Mouse (Mus musculus): ENCODE results near the gene Nsf.

The Nsf gene

DNA sequence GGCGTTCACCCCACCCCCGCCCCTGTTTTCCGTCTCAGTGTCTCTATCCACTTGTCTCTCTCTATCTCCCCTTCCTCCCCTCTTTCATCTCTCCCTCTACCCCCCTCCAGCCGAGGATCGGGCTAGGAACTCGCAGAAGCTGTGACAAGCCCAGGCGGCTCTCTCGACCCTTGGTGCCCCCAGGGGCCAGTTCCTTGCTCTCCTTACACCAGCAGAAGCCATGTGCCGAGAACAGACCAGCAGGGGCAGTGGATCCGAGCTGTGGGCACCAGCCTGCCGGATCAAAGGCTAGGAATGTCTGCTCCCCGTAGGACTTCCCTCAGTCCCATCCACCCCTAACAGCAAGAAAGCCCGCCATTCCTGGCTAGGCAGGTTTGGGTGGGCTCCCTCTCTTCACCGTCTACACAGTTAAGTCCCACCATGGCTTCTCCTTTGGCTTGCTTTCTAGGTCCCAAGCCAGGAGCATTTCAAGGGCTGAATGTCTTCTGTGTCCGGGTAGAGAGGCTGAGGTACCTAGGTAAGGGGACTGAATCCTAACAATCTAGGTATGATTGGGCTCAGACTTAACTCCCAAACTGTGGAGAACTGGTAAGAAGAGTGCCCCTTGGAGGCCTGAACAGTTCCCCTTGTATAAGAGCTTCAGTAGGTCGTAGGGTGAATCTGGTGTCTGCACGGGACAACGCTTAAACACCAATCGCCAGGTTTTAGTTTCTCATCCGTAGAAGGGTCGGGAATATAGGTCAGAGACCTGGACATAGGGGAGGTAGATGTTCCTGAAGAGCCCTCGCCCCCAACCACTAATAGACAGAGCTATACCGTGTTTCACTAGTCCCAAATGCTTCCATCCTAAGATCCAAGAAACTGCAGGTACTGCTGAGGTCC is 181.1 kb downstream of the Nsf start:
- no peak for DNase-seq (ENCODE audit: low read depth)

Measured in naive thymus-derived CD4-positive, alpha-beta T cell, adult 2 months (primary cell).